Mouse (Mus musculus) heart, embryonic 14.5 days (tissue): ENCODE measurements around the gene Deaf1. TPM values are rescaled to one million over a fixed set of nuclear protein-coding genes. Genes with fewer than 3 reads are reported as not detected.

Experiments used
- ATAC-seq: fragments of 200-750 bp; cut with Nextera tagmentation; 2 replicates; pipeline ENCODE4 v1.8.0; 2017; ENCODE audit warnings: low read depth, moderate TSS enrichment; ENCODE audit not compliant: insufficient number of reproducible peaks, insufficient read depth, low FRiP score
- H3K27ac ChIP-seq, 2 experiments: fragments of 200-500 bp in 1 of 2; fragments of 300-500 bp in 1 of 2; sonication (generic) in 1 of 2; replicated peaks in 1 of 2; 2 replicates each; pipeline ENCODE4 v1.5.1; 2012 to 2014; ENCODE audit warnings: low read depth in 2 of 2, low read length in 2 of 2, control low read depth in 1 of 2, mild to moderate bottlenecking in 1 of 2, mixed read lengths in 1 of 2; ENCODE audit not compliant: control insufficient read depth in 1 of 2, insufficient read depth in 1 of 2
- H3K27me3 ChIP-seq: fragments of 300-500 bp; sonication (generic); 2 replicates; pipeline ENCODE4 v1.6.1; 2014; ENCODE audit warnings: mild to moderate bottlenecking, low read length, control low read depth; ENCODE audit not compliant: control insufficient read depth, insufficient read depth
- H3K36me3 ChIP-seq: fragments of 300-500 bp; sonication (generic); 2 replicates; pipeline ENCODE4 v1.6.1; 2014; ENCODE audit warnings: mild to moderate bottlenecking, control low read depth, low read length, mixed read lengths; ENCODE audit not compliant: control insufficient read depth, insufficient read depth
- H3K4me1 ChIP-seq, 2 experiments: fragments of 200-500 bp in 1 of 2; fragments of 300-500 bp in 1 of 2; sonication (generic) in 1 of 2; 2 replicates each; pipeline ENCODE4 v1.6.1; 2012 to 2014; ENCODE audit warnings: low read length in 2 of 2, control low read depth in 1 of 2, mixed read lengths in 1 of 2; ENCODE audit not compliant: control insufficient read depth in 2 of 2, insufficient read depth in 2 of 2
- H3K4me2 ChIP-seq: fragments of 300-500 bp; sonication (generic); 2 replicates; pipeline ENCODE4 v1.6.1; 2014; ENCODE audit warnings: mild to moderate bottlenecking, low read length
- H3K4me3 ChIP-seq, 2 experiments: fragments of 200-500 bp in 1 of 2; fragments of 300-500 bp in 1 of 2; sonication (generic) in 1 of 2; 2 replicates each; pipeline ENCODE4 v1.5.1; 2012 to 2014; ENCODE audit warnings: low read length in 2 of 2, mild to moderate bottlenecking in 2 of 2, control low read depth in 1 of 2, low read depth in 1 of 2, moderate library complexity in 1 of 2; ENCODE audit not compliant: control insufficient read depth in 1 of 2, insufficient read depth in 1 of 2
- H3K9ac ChIP-seq: fragments of 300-500 bp; sonication (generic); 2 replicates; pipeline ENCODE4 v1.6.1; 2014; ENCODE audit warnings: mild to moderate bottlenecking, low read length
- H3K9me3 ChIP-seq: fragments of 300-500 bp; sonication (generic); 2 replicates; pipeline ENCODE4 v1.6.1; 2016; ENCODE audit warnings: low read length, control low read depth; ENCODE audit not compliant: control insufficient read depth
- WGBS: fragments of 180-500 bp; shearing (Covaris S2); extraction: QIAGEN DNeasy Blood & Tissue Kit; methylation state at CpG from one replicate; pipeline ENCODE4 v1.1.7; 2014; 5-methylcytosine and 5-hydroxymethylcytosine counted together
- polyA plus RNA-seq: library from polyadenylated mRNA; unstranded; fragments of >200 nt; fragmentation: Nextera tagmentation; extraction: Ambion mirVana; gene quantifications from 2 replicates; pipeline ENCODE4 v1.2.1, GENCODE M21; 2014

The Deaf1 gene
- polyA plus RNA-seq: 36.9 and 42.1 TPM in 2 replicates

- Histone ChIP-seq H3K36me3 (peaks cover 14% of the 10 kb centered on the region), H3K9ac (peak within 1 kb of the TSS; percentile 93), H3K4me3 (peak within 1 kb of the TSS; percentile 71 to 72), H3K27ac (peak within 1 kb of the TSS; percentile 99 to 100), H3K4me2 (peak within 1 kb of the TSS; percentile 99), H3K4me1 (peaks cover 10 to 25% of the 10 kb centered on the region in 2 experiments), H3K27me3 (no peaks in the 10 kb centered on the region), H3K9me3 (no peaks in the 10 kb centered on the region)
- ATAC-seq: peak; percentile 95
- WGBS: under 1% methylated on average over 105 of the region's 105 CpGs
Observed at GRCm38 (mm10) chr7:141327469-141328372, at the start of gene Deaf1, which contains the start of gene Tmem80. Gene Deaf1 (minus strand): TSS chr7:141327690. Gene Tmem80 (plus strand): TSS chr7:141327739.

- no peak overlapping the region for H3K4me2 ChIP-seq
- H3K9me3 ChIP-seq: no peaks in the 10 kb centered on the region
- H3K36me3 ChIP-seq: no peaks in the 10 kb centered on the region
- no peak overlapping the region for H3K9ac ChIP-seq
- no peak overlapping the region for H3K27ac ChIP-seq
- ATAC-seq: no peak
- H3K4me3 ChIP-seq: no peak overlapping the region
- H3K27me3 ChIP-seq: no peaks in the 10 kb centered on the region
- H3K4me1 ChIP-seq: no peaks in the 10 kb centered on the region
Observed at GRCm38 (mm10) chr7:141374399-141374798, 46.9 kb upstream of the Deaf1 start.

- Histone ChIP-seq H3K27ac (no peak overlapping the region), H3K4me2 (no peak overlapping the region), H3K9ac (no peak overlapping the region), H3K4me3 (no peak overlapping the region), H3K27me3 (no peaks in the 10 kb centered on the region), H3K36me3 (no peaks in the 10 kb centered on the region), H3K4me1 (no peaks in the 10 kb centered on the region), H3K9me3 (no peaks in the 10 kb centered on the region)
- WGBS: 61% methylated on average over 6 of the region's 6 CpGs
- no peak for ATAC-seq
Observed at GRCm38 (mm10) chr7:141373611-141374010, 46.1 kb upstream of the Deaf1 start.

GRCm38 (mm10) chr7:141371942-141372595, 44.6 kb upstream of the Deaf1 start:
- Histone ChIP-seq H3K9me3 (no peaks in the 10 kb centered on the region), H3K4me1 (no peaks in the 10 kb centered on the region), H3K9ac (no peak overlapping the region), H3K27me3 (no peaks in the 10 kb centered on the region), H3K4me3 (no peak overlapping the region), H3K4me2 (no peak overlapping the region), H3K36me3 (no peaks in the 10 kb centered on the region), H3K27ac (no peak overlapping the region)
- ATAC-seq: no peak
- WGBS: 45% methylated on average over 6 of the region's 6 CpGs

GRCm38 (mm10) chr7:141369918-141370317, 42.4 kb upstream of the Deaf1 start:
- H3K9ac ChIP-seq: no peak overlapping the region
- H3K27ac ChIP-seq: no peak overlapping the region
- no peaks in the 10 kb centered on the region for H3K36me3 ChIP-seq
- ATAC-seq: no peak
- no peaks in the 10 kb centered on the region for H3K4me1 ChIP-seq
- no peak overlapping the region for H3K4me2 ChIP-seq
- 0 out of 2 replicates have a peak, but pooled peaks cover 5% of the 10 kb centered on the region for H3K27me3 ChIP-seq
- no peaks in the 10 kb centered on the region for H3K9me3 ChIP-seq
- no peak overlapping the region for H3K4me3 ChIP-seq
- 69% methylated on average over 5 of the region's 5 CpGs for WGBS

- WGBS: 79% methylated on average over 4 of the region's 4 CpGs
- Histone ChIP-seq H3K27ac (no peak overlapping the region), H3K36me3 (no peaks in the 10 kb centered on the region), H3K9ac (no peak overlapping the region), H3K9me3 (no peaks in the 10 kb centered on the region), H3K4me1 (no peaks in the 10 kb centered on the region), H3K4me3 (no peak overlapping the region), H3K4me2 (no peak overlapping the region), H3K27me3 (peaks cover 13% of the 10 kb centered on the region)
- ATAC-seq: no peak
Observed at GRCm38 (mm10) chr7:141367358-141367757, 39.9 kb upstream of the Deaf1 start.

- Histone ChIP-seq H3K4me3 (no peak overlapping the region), H3K4me1 (no peaks in the 10 kb centered on the region), H3K9me3 (no peaks in the 10 kb centered on the region), H3K27ac (no peak overlapping the region), H3K36me3 (no peaks in the 10 kb centered on the region), H3K4me2 (no peak overlapping the region), H3K9ac (no peak overlapping the region), H3K27me3 (peaks cover 32% of the 10 kb centered on the region)
- no peak for ATAC-seq
- 53% methylated on average over 3 of the region's 3 CpGs for WGBS
Observed at GRCm38 (mm10) chr7:141365049-141365445, 37.6 kb upstream of the Deaf1 start.
